Mouse (Mus musculus): Measurements from ENCODE around the gene Agk. TPM values are rescaled to one million over a fixed set of nuclear protein-coding genes. Genes with fewer than 3 reads are reported as not detected.

Gene Agk
- polyA plus RNA-seq, 1 experiment = 4.4 TPM

- Histone ChIP-seq H3K4me3 (ENCODE audit: low read depth, low read length) (peak within 1 kb of the TSS; percentile 100), H3K27me3 (ENCODE audit: control insufficient read depth, insufficient read depth, low read length) (no peaks in the 10 kb centered on the region; the same call in 1 of the 2 replicates), H3K27ac (ENCODE audit: insufficient read depth, low read depth, low read length) (no peak within 1 kb of the TSS), H3K36me3 (ENCODE audit: control insufficient read depth, insufficient read depth, low read length) (no peaks in the 10 kb centered on the region), H3K4me1 (ENCODE audit: control insufficient read depth, insufficient read depth, insufficient read length, low read length) (peaks cover 10% of the 10 kb centered on the region; the same call in 1 of the 2 replicates)
- under 1% methylated on average over 38 of the region's 38 CpGs for WGBS
- TF ChIP-seq POLR2A (IDR thresholded peaks at IDR 0.05; ENCODE audit: low read depth, low read length) (peak; percentile 42; the same call in 1 of the 2 replicates), CTCF (IDR thresholded peaks at IDR 0.05; ENCODE audit: extremely low read depth, insufficient read length, insufficient replicate concordance, low read depth, low read length) (no peak)
Observed at GRCm38 (mm10) chr6:40436047-40436483, 111.1 kb downstream of the Agk start, which contains the start of gene E330009J07Rik. E330009J07Rik (minus strand) TSS chr6:40436135.

- Histone ChIP-seq H3K4me3 (ENCODE audit: low read depth, low read length) (no peak within 1 kb of the TSS), H3K27ac (ENCODE audit: insufficient read depth, low read depth, low read length) (no peak within 1 kb of the TSS), H3K27me3 (ENCODE audit: control insufficient read depth, insufficient read depth, low read length) (peaks cover 2% of the 10 kb centered on the region; the same call in 1 of the 2 replicates), H3K36me3 (ENCODE audit: control insufficient read depth, insufficient read depth, low read length) (no peaks in the 10 kb centered on the region), H3K4me1 (ENCODE audit: control insufficient read depth, insufficient read depth, insufficient read length, low read length) (peaks cover 5% of the 10 kb centered on the region; the same call in 1 of the 2 replicates)
- TF ChIP-seq CTCF (IDR thresholded peaks at IDR 0.05; ENCODE audit: extremely low read depth, insufficient read length, insufficient replicate concordance, low read depth, low read length) (no peak), POLR2A (IDR thresholded peaks at IDR 0.05; ENCODE audit: low read depth, low read length) (no peak)
- 80% methylated on average over 5 of the region's 5 CpGs for WGBS
Observed at GRCm38 (mm10) chr6:40438936-40439335, 114.0 kb downstream of the Agk start, which contains the start of gene Wee2. Wee2 (plus strand) TSS chr6:40439088.

- WGBS = 50% methylated on average over 12 of the region's 12 CpGs
- H3K27me3 ChIP-seq (ENCODE audit: control insufficient read depth, insufficient read depth, low read length) = peaks cover 2% of the 10 kb centered on the region; the same call in 1 of the 2 replicates
Observed at GRCm38 (mm10) chr6:40439731-40440130, 114.8 kb downstream of the Agk start.

DNA sequence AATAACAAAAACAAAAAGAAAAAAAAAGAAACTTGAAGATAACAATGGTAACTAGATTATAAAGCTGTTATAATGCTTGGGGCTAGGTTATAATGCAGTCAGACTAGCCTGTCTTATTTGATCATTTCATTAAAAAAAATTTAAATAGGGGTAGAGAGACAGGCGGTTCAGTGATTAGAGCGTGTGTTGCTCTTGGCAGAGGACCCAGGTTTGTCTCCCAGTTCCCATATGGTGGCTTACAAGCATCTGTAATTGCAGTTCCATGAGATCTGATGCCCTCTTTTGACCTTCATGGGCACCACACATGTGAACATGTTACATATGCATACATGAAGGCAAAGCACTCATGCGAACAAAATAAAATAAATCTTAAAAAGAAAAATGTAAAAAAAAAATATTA is 116.3 kb downstream of the Agk start:
- Histone ChIP-seq H3K27ac (ENCODE audit: insufficient read depth, low read depth, low read length) (no peak overlapping the region), H3K27me3 (ENCODE audit: control insufficient read depth, insufficient read depth, low read length) (peaks cover 2% of the 10 kb centered on the region; the same call in 1 of the 2 replicates), H3K4me3 (ENCODE audit: low read depth, low read length) (no peak overlapping the region), H3K4me1 (ENCODE audit: control insufficient read depth, insufficient read depth, insufficient read length, low read length) (peaks cover 3% of the 10 kb centered on the region; the same call in 1 of the 2 replicates), H3K36me3 (ENCODE audit: control insufficient read depth, insufficient read depth, low read length) (no peaks in the 10 kb centered on the region)
- WGBS = 59% methylated on average over 3 of the region's 3 CpGs
- TF ChIP-seq CTCF (IDR thresholded peaks at IDR 0.05; ENCODE audit: extremely low read depth, insufficient read length, insufficient replicate concordance, low read depth, low read length) = no peak
- no peak for TF ChIP-seq POLR2A (IDR thresholded peaks at IDR 0.05; ENCODE audit: low read depth, low read length)

More at GRCm38 (mm10) chr6:40439731-40440130, 114.8 kb downstream of the Agk start:
- H3K4me3 ChIP-seq (ENCODE audit: low read depth, low read length) = no peak overlapping the region
- H3K27ac ChIP-seq (ENCODE audit: insufficient read depth, low read depth, low read length) = no peak overlapping the region
- TF ChIP-seq CTCF (IDR thresholded peaks at IDR 0.05; ENCODE audit: extremely low read depth, insufficient read length, insufficient replicate concordance, low read depth, low read length) (no peak), POLR2A (IDR thresholded peaks at IDR 0.05; ENCODE audit: low read depth, low read length) (no peak)
- H3K36me3 ChIP-seq (ENCODE audit: control insufficient read depth, insufficient read depth, low read length) = no peaks in the 10 kb centered on the region
- H3K4me1 ChIP-seq (ENCODE audit: control insufficient read depth, insufficient read depth, insufficient read length, low read length) = peaks cover 5% of the 10 kb centered on the region; the same call in 1 of the 2 replicates

GRCm38 (mm10) chr6:40441755-40442154 is 116.8 kb downstream of the Agk start:
- Histone ChIP-seq H3K27ac (ENCODE audit: insufficient read depth, low read depth, low read length) (no peak overlapping the region), H3K4me3 (ENCODE audit: low read depth, low read length) (no peak overlapping the region), H3K36me3 (ENCODE audit: control insufficient read depth, insufficient read depth, low read length) (no peaks in the 10 kb centered on the region), H3K27me3 (ENCODE audit: control insufficient read depth, insufficient read depth, low read length) (peaks cover 2% of the 10 kb centered on the region; the same call in 1 of the 2 replicates), H3K4me1 (ENCODE audit: control insufficient read depth, insufficient read depth, insufficient read length, low read length) (peaks cover 2% of the 10 kb centered on the region; the same call in 1 of the 2 replicates)
- WGBS = 28% methylated on average over 3 of the region's 3 CpGs
- TF ChIP-seq POLR2A (IDR thresholded peaks at IDR 0.05; ENCODE audit: low read depth, low read length) (no peak), CTCF (IDR thresholded peaks at IDR 0.05; ENCODE audit: extremely low read depth, insufficient read length, insufficient replicate concordance, low read depth, low read length) (no peak)

GRCm38 (mm10) chr6:40443281-40443928 is 118.4 kb downstream of the Agk start:
- 31% methylated on average over 10 of the region's 10 CpGs for WGBS
- Histone ChIP-seq H3K36me3 (ENCODE audit: control insufficient read depth, insufficient read depth, low read length) (no peaks in the 10 kb centered on the region), H3K27me3 (ENCODE audit: control insufficient read depth, insufficient read depth, low read length) (peaks cover 2% of the 10 kb centered on the region; the same call in 1 of the 2 replicates), H3K4me1 (ENCODE audit: control insufficient read depth, insufficient read depth, insufficient read length, low read length) (peaks cover 2% of the 10 kb centered on the region; the same call in 1 of the 2 replicates), H3K4me3 (ENCODE audit: low read depth, low read length) (no peak overlapping the region), H3K27ac (ENCODE audit: insufficient read depth, low read depth, low read length) (no peak overlapping the region)
- TF ChIP-seq POLR2A (IDR thresholded peaks at IDR 0.05; ENCODE audit: low read depth, low read length) = no peak
- no peak for TF ChIP-seq CTCF (IDR thresholded peaks at IDR 0.05; ENCODE audit: extremely low read depth, insufficient read length, insufficient replicate concordance, low read depth, low read length)

Other genes starting within 250 kb of the Agk start
- 2.9 TPM in 2 replicates for gene E330009J07Rik, start 111.0 kb downstream of the Agk start, polyA plus RNA-seq (2012; rRNA removed)
- gene Wee2, start 113.9 kb downstream of the Agk start, polyA plus RNA-seq (2012; rRNA removed) = not detected in 2 replicates
- 2.2 and 3.3 TPM in 2 replicates for gene Ssbp1, start 146.2 kb downstream of the Agk start, polyA plus RNA-seq (2012; rRNA removed)
- not detected in 2 replicates for gene Tas2r137, start 166.1 kb downstream of the Agk start, polyA plus RNA-seq (2012; rRNA removed)
- not detected in 2 replicates for gene Tas2r108, start 168.4 kb downstream of the Agk start, polyA plus RNA-seq (2012; rRNA removed)
- gene Prss37, start 194.3 kb downstream of the Agk start, polyA plus RNA-seq (2012; rRNA removed) = not detected in 2 replicates
- not detected in 2 replicates for gene Olfr461, start 229.9 kb downstream of the Agk start, polyA plus RNA-seq (2012; rRNA removed)
- not detected in 2 replicates for gene Olfr460, start 244.3 kb downstream of the Agk start, polyA plus RNA-seq (2012; rRNA removed)

All from small intestine, adult 2 months (tissue).